Mouse (Mus musculus): Measurements from ENCODE around the gene Rer1. TPM values are rescaled to one million over a fixed set of nuclear protein-coding genes. Genes with fewer than 3 reads are reported as not detected.

Gene Rer1
- polyA plus RNA-seq, 1 experiment, result 58.8 TPM

GRCm38 (mm10) chr4:155126602-155127372 is 40.6 kb upstream of the Rer1 start:
- Histone ChIP-seq H3K9me3 (peaks cover 5% of the 10 kb centered on the region; the same call in 1 of the 2 replicates), H3K36me3 (replicated peaks; ENCODE audit: low read length) (peaks cover 33% of the 10 kb centered on the region), H3K4me3 (replicated peaks) (peak overlapping the region; percentile 78), H3K27me3 (replicated peaks) (peaks cover 4% of the 10 kb centered on the region), H3K4me1 (peaks cover 86% of the 10 kb centered on the region)
- no peak for TF ChIP-seq FLI1 (IDR thresholded peaks at IDR 0.05; ENCODE audit: low read length)

- H3K4me1 ChIP-seq, result peaks cover 89% of the 10 kb centered on the region
- peaks cover 33% of the 10 kb centered on the region for H3K36me3 ChIP-seq (replicated peaks; ENCODE audit: low read length)
- H3K4me3 ChIP-seq (replicated peaks), result peak overlapping the region; percentile 78
- H3K27me3 ChIP-seq (replicated peaks), result peaks cover 2% of the 10 kb centered on the region
- no peak for TF ChIP-seq GATA1 (IDR thresholded peaks at IDR 0.05; ENCODE audit: borderline replicate concordance, low read length)
- TF ChIP-seq FLI1 (IDR thresholded peaks at IDR 0.05; ENCODE audit: low read length), result no peak
- peaks cover 5% of the 10 kb centered on the region; the same call in 1 of the 2 replicates for H3K9me3 ChIP-seq
These were observed 40.0 kb upstream of the Rer1 start for GRCm38 (mm10) chr4:155126194-155126593.

GRCm38 (mm10) chr4:155125310-155125709 is 39.1 kb upstream of the Rer1 start:
- Histone ChIP-seq H3K9me3 (peaks cover 5% of the 10 kb centered on the region; the same call in 1 of the 2 replicates), H3K4me1 (peaks cover 90% of the 10 kb centered on the region), H3K36me3 (replicated peaks; ENCODE audit: low read length) (peaks cover 33% of the 10 kb centered on the region), H3K27me3 (replicated peaks) (peaks cover 2% of the 10 kb centered on the region), H3K4me3 (replicated peaks) (no peak overlapping the region)
- TF ChIP-seq FLI1 (IDR thresholded peaks at IDR 0.05; ENCODE audit: low read length), result no peak
- TF ChIP-seq GATA1 (IDR thresholded peaks at IDR 0.05; ENCODE audit: borderline replicate concordance, low read length), result no peak

GRCm38 (mm10) chr4:155123868-155124534 is 37.8 kb upstream of the Rer1 start:
- H3K4me1 ChIP-seq, result peaks cover 85% of the 10 kb centered on the region
- no peak overlapping the region for H3K4me3 ChIP-seq (replicated peaks)
- peaks cover 22% of the 10 kb centered on the region for H3K36me3 ChIP-seq (replicated peaks; ENCODE audit: low read length)
- H3K27me3 ChIP-seq (replicated peaks), result no peaks in the 10 kb centered on the region
- TF ChIP-seq GATA1 (IDR thresholded peaks at IDR 0.05; ENCODE audit: borderline replicate concordance, low read length), result no peak
- TF ChIP-seq FLI1 (IDR thresholded peaks at IDR 0.05; ENCODE audit: low read length), result no peak
- peaks cover 5% of the 10 kb centered on the region; the same call in 1 of the 2 replicates for H3K9me3 ChIP-seq

- peaks cover 82% of the 10 kb centered on the region for H3K4me1 ChIP-seq
- TF ChIP-seq GATA1 (IDR thresholded peaks at IDR 0.05; ENCODE audit: borderline replicate concordance, low read length) (no peak), FLI1 (IDR thresholded peaks at IDR 0.05; ENCODE audit: low read length) (no peak)
- H3K9me3 ChIP-seq, result peaks cover 5% of the 10 kb centered on the region; the same call in 1 of the 2 replicates
- H3K36me3 ChIP-seq (replicated peaks; ENCODE audit: low read length), result peaks cover 18% of the 10 kb centered on the region
- no peak overlapping the region for H3K4me3 ChIP-seq (replicated peaks)
- no peaks in the 10 kb centered on the region for H3K27me3 ChIP-seq (replicated peaks)
These were observed 36.4 kb upstream of the Rer1 start for GRCm38 (mm10) chr4:155122444-155123040.

GRCm38 (mm10) chr4:155121915-155122443 is 35.8 kb upstream of the Rer1 start:
- TF ChIP-seq GATA1 (IDR thresholded peaks at IDR 0.05; ENCODE audit: borderline replicate concordance, low read length) (no peak), FLI1 (IDR thresholded peaks at IDR 0.05; ENCODE audit: low read length) (no peak)
- Histone ChIP-seq H3K27me3 (replicated peaks) (no peaks in the 10 kb centered on the region), H3K36me3 (replicated peaks; ENCODE audit: low read length) (peaks cover 18% of the 10 kb centered on the region), H3K4me1 (peaks cover 82% of the 10 kb centered on the region), H3K4me3 (replicated peaks) (peak overlapping the region; percentile 53), H3K9me3 (peaks cover 5% of the 10 kb centered on the region; the same call in 1 of the 2 replicates)

- Histone ChIP-seq H3K4me1 (peaks cover 82% of the 10 kb centered on the region), H3K4me3 (replicated peaks) (peak overlapping the region; percentile 51), H3K9me3 (peaks cover 5% of the 10 kb centered on the region; the same call in 1 of the 2 replicates)
These were observed 35.0 kb upstream of the Rer1 start for GRCm38 (mm10) chr4:155121222-155121621.

GRCm38 (mm10) chr4:155120583-155120982 is 34.4 kb upstream of the Rer1 start:
- TF ChIP-seq GATA1 (IDR thresholded peaks at IDR 0.05; ENCODE audit: borderline replicate concordance, low read length), result no peak
- TF ChIP-seq FLI1 (IDR thresholded peaks at IDR 0.05; ENCODE audit: low read length), result no peak
- Histone ChIP-seq H3K27me3 (replicated peaks) (no peaks in the 10 kb centered on the region), H3K36me3 (replicated peaks; ENCODE audit: low read length) (peaks cover 18% of the 10 kb centered on the region), H3K4me3 (replicated peaks) (no peak overlapping the region), H3K9me3 (peaks cover 5% of the 10 kb centered on the region; the same call in 1 of the 2 replicates), H3K4me1 (peaks cover 82% of the 10 kb centered on the region)

More at GRCm38 (mm10) chr4:155121222-155121621, 35.0 kb upstream of the Rer1 start:
- no peaks in the 10 kb centered on the region for H3K27me3 ChIP-seq (replicated peaks)
- H3K36me3 ChIP-seq (replicated peaks; ENCODE audit: low read length), result peaks cover 18% of the 10 kb centered on the region
- TF ChIP-seq FLI1 (IDR thresholded peaks at IDR 0.05; ENCODE audit: low read length) (no peak), GATA1 (IDR thresholded peaks at IDR 0.05; ENCODE audit: borderline replicate concordance, low read length) (no peak)

- peaks cover 18% of the 10 kb centered on the region for H3K36me3 ChIP-seq (replicated peaks; ENCODE audit: low read length)
- TF ChIP-seq GATA1 (IDR thresholded peaks at IDR 0.05; ENCODE audit: borderline replicate concordance, low read length) (no peak), FLI1 (IDR thresholded peaks at IDR 0.05; ENCODE audit: low read length) (no peak)
- peaks cover 3% of the 10 kb centered on the region for H3K27me3 ChIP-seq (replicated peaks)
- H3K4me1 ChIP-seq, result peaks cover 82% of the 10 kb centered on the region
- no peak overlapping the region for H3K4me3 ChIP-seq (replicated peaks)
- peaks cover 5% of the 10 kb centered on the region; the same call in 1 of the 2 replicates for H3K9me3 ChIP-seq
These were observed 33.9 kb upstream of the Rer1 start for GRCm38 (mm10) chr4:155120038-155120437.

Measured in megakaryocyte, embryonic 14.5 days (primary cell).